Mouse (Mus musculus): Measurements from ENCODE around the gene Nub1. TPM values are rescaled to one million over a fixed set of nuclear protein-coding genes. Genes with fewer than 3 reads are reported as not detected.

The Nub1 gene
- polyA plus RNA-seq (2017; shearing (Covaris generic)), result 104 TPM

DNA sequence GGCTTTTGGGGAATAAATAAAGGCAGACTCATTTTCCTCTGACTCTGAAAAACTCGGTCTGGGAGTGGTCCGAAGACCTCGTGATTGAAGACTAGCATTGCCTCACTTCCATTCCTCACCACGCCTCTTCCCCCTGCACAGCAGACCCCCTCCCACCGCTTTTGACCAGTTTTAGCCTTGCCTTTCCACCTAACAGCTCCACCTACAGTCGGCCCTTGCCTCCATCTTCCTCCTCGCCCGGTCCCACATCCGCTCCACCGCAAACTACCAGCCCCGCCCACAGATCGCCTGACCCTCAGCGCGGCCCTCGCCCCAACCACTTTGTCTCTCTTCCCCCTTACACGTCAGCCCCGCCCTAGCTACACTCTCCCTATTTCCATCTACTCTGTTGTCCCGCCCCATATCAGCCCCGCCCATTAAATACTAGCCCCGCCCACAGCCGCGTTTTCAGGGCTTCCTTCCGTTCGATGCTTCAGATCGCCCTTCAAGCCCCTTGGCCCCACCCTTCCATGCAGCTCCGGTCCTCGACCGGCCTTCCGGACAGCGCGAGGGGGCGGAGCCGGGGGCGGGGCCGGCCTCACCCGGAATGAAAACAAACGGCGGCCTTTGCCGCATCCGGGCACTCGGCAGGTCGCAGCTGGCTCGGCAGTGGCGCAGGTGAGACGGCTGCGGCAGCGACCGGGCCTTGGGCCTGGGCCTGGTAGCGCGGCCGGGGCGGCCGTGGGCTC lies at the start of gene Nub1:
TSS of gene Nub1 (plus strand) at position 167 of the 728 bp plus-strand sequence.

GRCm38 (mm10) chr5:24730488-24730871 lies 45.1 kb downstream of the Nub1 start, which contains the start of gene Wdr86:
Wdr86 (minus strand) TSS chr5:24730727.

DNA sequence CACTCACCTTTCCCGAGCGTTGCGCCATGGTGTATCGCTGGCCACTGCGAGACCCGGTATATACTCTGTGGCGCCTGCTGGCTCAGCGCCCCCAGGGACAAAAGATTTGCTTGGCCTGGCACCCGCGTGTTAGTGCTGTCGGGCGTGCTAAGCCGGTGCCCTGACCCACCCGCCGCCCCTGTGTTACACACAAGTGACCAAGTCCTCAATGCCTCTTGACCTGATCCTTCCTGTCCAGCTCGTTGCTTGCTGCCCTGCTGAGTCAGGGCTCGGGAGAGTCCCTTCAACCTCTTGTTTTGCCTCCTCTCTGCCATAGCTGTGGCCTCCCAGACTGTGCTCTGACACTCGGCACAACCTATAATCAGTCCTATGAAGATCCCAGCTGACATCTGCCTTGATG lies 72.5 kb downstream of the Nub1 start, which contains the start of gene Crygn:
TSS of gene Crygn (minus strand) at position 193 of the 400 bp plus-strand sequence.

Other genes starting within 250 kb of the Nub1 start
- 112 TPM for gene Fastk, start 240.2 kb upstream of the Nub1 start, polyA plus RNA-seq (2017; shearing (Covaris generic))
- 91.4 TPM for gene Tmub1, start 237.7 kb upstream of the Nub1 start, polyA plus RNA-seq (2017; shearing (Covaris generic))
- gene Agap3, start 233.4 kb upstream of the Nub1 start, polyA plus RNA-seq (2017; shearing (Covaris generic)), result 5.2 TPM
- gene Gbx1, start 158.3 kb upstream of the Nub1 start, polyA plus RNA-seq (2017; shearing (Covaris generic)), result not detected
- gene Asb10, start 144.6 kb upstream of the Nub1 start, polyA plus RNA-seq (2017; shearing (Covaris generic)), result not detected
- not detected for gene 4931409K22Rik, start 128.7 kb upstream of the Nub1 start, polyA plus RNA-seq (2017; shearing (Covaris generic))
- 100.0 TPM for gene Abcf2, start 108.1 kb upstream of the Nub1 start, polyA plus RNA-seq (2017; shearing (Covaris generic))
- gene Chpf2, start 98.8 kb upstream of the Nub1 start, polyA plus RNA-seq (2017; shearing (Covaris generic)), result 38.5 TPM
- gene Smarcd3, start 61.1 kb upstream of the Nub1 start, polyA plus RNA-seq (2017; shearing (Covaris generic)), result 1.2 TPM
- 0.35 TPM for gene Wdr86, start 45.2 kb downstream of the Nub1 start, polyA plus RNA-seq (2017; shearing (Covaris generic))
- 1.5 TPM for gene Crygn, start 72.5 kb downstream of the Nub1 start, polyA plus RNA-seq (2017; shearing (Covaris generic))
- 53.5 TPM for gene Rheb, start 157.1 kb downstream of the Nub1 start, polyA plus RNA-seq (2017; shearing (Covaris generic))